Mouse (Mus musculus): ENCODE measurements at regions not wholly inside any gene's neighbourhood (a gene's known extent, or its start where the extent isn't known, plus 50 kb on each side); places are given as distances from the start of the nearest gene placed in this dataset.

DNA sequence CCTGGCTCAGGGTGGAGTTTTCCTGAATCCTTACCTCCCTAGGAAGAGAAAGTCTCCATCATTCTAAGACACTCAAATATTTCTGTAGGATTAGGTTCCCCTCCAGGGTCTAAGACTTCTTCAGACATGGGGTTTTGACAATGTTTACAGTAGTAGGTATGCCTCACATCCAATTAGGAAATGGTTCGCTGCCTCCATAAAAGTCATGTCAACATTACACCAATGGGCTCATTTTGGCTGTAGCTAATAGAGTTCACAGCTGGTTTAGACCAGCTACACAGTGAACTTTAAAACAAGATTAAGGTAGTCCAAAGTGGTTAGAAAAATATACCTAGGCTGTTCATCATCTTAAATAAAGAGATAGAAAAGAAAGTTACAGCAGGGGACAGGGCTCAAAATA, 113.3 kb downstream of the Car2 start:
- TF ChIP-seq CTCF (IDR thresholded peaks at IDR 0.05; ENCODE audit: borderline replicate concordance, extremely low read depth, insufficient read depth, insufficient read length): no peak
- TF ChIP-seq POLR2A (IDR thresholded peaks at IDR 0.05; ENCODE audit: borderline replicate concordance, extremely low read depth, insufficient read depth, insufficient read length, poor library complexity, severe bottlenecking): no peak
